Mouse (Mus musculus) heart, adult 2 months (tissue): Measurements from ENCODE around the gene Efhb. TPM values are rescaled to one million over a fixed set of nuclear protein-coding genes. Genes with fewer than 3 reads are reported as not detected.

ENCODE experiments used
- DNase-seq, 2 experiments: peaks; one replicate each; pipeline ENCODE4 v3.0.0; 2021
- H3K27ac ChIP-seq: fragments of 200-600 bp; 2 replicates; pipeline ENCODE4 v1.8.1; 2022
- H3K27me3 ChIP-seq: fragments of 200-500 bp; 2 replicates; pipeline ENCODE4 v1.6.1; 2012; ENCODE audit warnings: mild to moderate bottlenecking, low read length, inconsistent platforms, mixed read lengths; ENCODE audit not compliant: control insufficient read depth, insufficient read depth
- H3K36me3 ChIP-seq: fragments of 200-500 bp; 2 replicates; pipeline ENCODE4 v1.6.1; 2012; ENCODE audit warnings: low read length, inconsistent platforms; ENCODE audit not compliant: control insufficient read depth, insufficient read depth
- H3K4me1 ChIP-seq: fragments of 200-500 bp; 2 replicates; pipeline ENCODE4 v1.6.1; 2011; ENCODE audit warnings: low read length; ENCODE audit not compliant: control insufficient read depth, insufficient read depth
- H3K4me3 ChIP-seq: fragments of 200-600 bp; 2 replicates; pipeline ENCODE4 v1.8.1; 2022
- H3K79me2 ChIP-seq: fragments of 200-500 bp; replicated peaks from 2 replicates; pipeline ENCODE4 v1.6.1; 2012; ENCODE audit warnings: mild to moderate bottlenecking, inconsistent platforms, low read length, moderate library complexity, mixed read lengths; ENCODE audit not compliant: control insufficient read depth, insufficient read depth
- H3K9ac ChIP-seq: fragments of 200-500 bp; 2 replicates; pipeline ENCODE4 v1.6.1; 2012; ENCODE audit warnings: low read depth, mild to moderate bottlenecking, control low read depth, inconsistent platforms, low read length, mixed read lengths
- CTCF ChIP-seq: fragments of 200-600 bp; IDR thresholded peaks from 2 replicates; pipeline ENCODE4 v1.8.1; 2022; ENCODE audit warnings: antibody characterized with exemption, mild to moderate bottlenecking, moderate library complexity
- EP300 ChIP-seq: fragments of 200-500 bp; IDR thresholded peaks from 2 replicates; pipeline ENCODE4 v1.6.1; 2011; ENCODE audit warnings: low read depth, low read length, control low read depth; ENCODE audit not compliant: insufficient read depth
- POLR2A ChIP-seq: fragments of 200-500 bp; IDR thresholded peaks from 2 replicates; pipeline ENCODE4 v1.6.1; 2011; ENCODE audit warnings: mild to moderate bottlenecking, low read depth, low read length, control low read depth; ENCODE audit not compliant: insufficient read depth
- WGBS: fragments of 180-500 bp; shearing (Covaris S2); methylation state at CpG from one replicate; pipeline ENCODE4 v1.1.7; 2018; 5-methylcytosine and 5-hydroxymethylcytosine counted together
- intact Hi-C: fragments of 180-260 bp; cut with DNase I; formaldehyde crosslinking; loops from one replicate; pipeline ENCODE4 v1.15.1; 2025
- polyA plus RNA-seq: library from polyadenylated mRNA; depleted of rRNA; stranded (reverse); fragments of >200 nt; gene quantifications from 2 replicates; pipeline ENCODE4 v1.2.3, GENCODE M21; 2012
- total RNA-seq, 2 experiments: library from RNA; stranded (reverse); gene quantifications; 2 replicates each; pipeline ENCODE4 v1.2.3; 2021

Gene Efhb
- total and polyA plus RNA-seq, 3 experiments: 0.10 to 0.16 (median 0.10) TPM

- TF ChIP-seq EP300 (no peak), POLR2A (no peak), CTCF (no peak)
- Histone ChIP-seq H3K4me1 (peaks cover 7% of the 10 kb centered on the region), H3K27me3 (no peaks in the 10 kb centered on the region), H3K36me3 (peaks cover 26% of the 10 kb centered on the region), H3K9ac (peak overlapping the region; percentile 43), H3K27ac (peak overlapping the region; percentile 99; the same call in 1 of the 2 replicates), H3K79me2 (no peaks in the 10 kb centered on the region; the same call in none of the 2 replicates), H3K4me3 (peak overlapping the region; percentile 97)
- WGBS: 21% methylated on average over 7 of the region's 7 CpGs
- intact Hi-C loops: no loop called here
- DNase-seq: no peak
These were observed 17.3 kb upstream of the Efhb start for GRCm38 (mm10) chr17:53480433-53480832.

- intact Hi-C loops: loop anchor here (1.0 to 2.0 kb wide), 3 partner anchors 17 to 209 kb away; partner anchors contain the start of genes Efhb and Sgo1
- H3K4me1 ChIP-seq: peaks cover 7% of the 10 kb centered on the region
- H3K4me3 ChIP-seq: peak overlapping the region; percentile 97
- WGBS: under 1% methylated on average over 33 of the region's 33 CpGs
- peak overlapping the region; percentile 99 for H3K27ac ChIP-seq
- peak overlapping the region; percentile 83 for H3K9ac ChIP-seq
- no peaks in the 10 kb centered on the region; the same call in none of the 2 replicates for H3K79me2 ChIP-seq
- H3K27me3 ChIP-seq: no peaks in the 10 kb centered on the region
- peaks cover 23% of the 10 kb centered on the region for H3K36me3 ChIP-seq
- DNase-seq: no peak
- TF ChIP-seq EP300 (no peak), CTCF (peak; percentile 42), POLR2A (no peak)
These were observed 16.5 kb upstream of the Efhb start for GRCm38 (mm10) chr17:53479604-53480041.

- TF ChIP-seq POLR2A (peak; percentile 78), EP300 (peak; percentile 51; the same call in 1 of the 2 replicates), CTCF (peak; percentile 44)
- H3K79me2 ChIP-seq: no peaks in the 10 kb centered on the region; the same call in none of the 2 replicates
- H3K36me3 ChIP-seq: peaks cover 17% of the 10 kb centered on the region
- WGBS: under 1% methylated on average over 82 of the region's 82 CpGs
- peak within 1 kb of the TSS; percentile 97 for H3K4me3 ChIP-seq
- intact Hi-C loops: loop anchor here (1.0 to 2.0 kb wide), 3 partner anchors 16 to 210 kb away; partner anchors contain the start of genes Efhb and Sgo1
- H3K27me3 ChIP-seq: no peaks in the 10 kb centered on the region
- peak; percentile 99 to 100 for DNase-seq
- H3K4me1 ChIP-seq: peaks cover 7% of the 10 kb centered on the region
- peak within 1 kb of the TSS; percentile 99 for H3K27ac ChIP-seq
- peak within 1 kb of the TSS; percentile 92 for H3K9ac ChIP-seq
These were observed 15.9 kb upstream of the Efhb start, which contains the start of gene Rab5a for GRCm38 (mm10) chr17:53478858-53479603. TSS of gene Rab5a (plus strand) at chr17:53479234.

- Histone ChIP-seq H3K27me3 (no peaks in the 10 kb centered on the region), H3K4me3 (peak overlapping the region; percentile 97), H3K9ac (peak overlapping the region; percentile 92), H3K4me1 (peaks cover 7% of the 10 kb centered on the region), H3K79me2 (no peaks in the 10 kb centered on the region; the same call in none of the 2 replicates), H3K27ac (peak overlapping the region; percentile 99), H3K36me3 (peaks cover 15% of the 10 kb centered on the region)
- DNase-seq: no peak
- intact Hi-C loops: loop anchor here (2.0 kb wide), 2 partner anchors 15 to 211 kb away; partner anchors contain the start of genes Efhb and Sgo1
- 7% methylated on average over 15 of the region's 15 CpGs for WGBS
- TF ChIP-seq EP300 (no peak), POLR2A (no peak), CTCF (no peak)
These were observed 15.1 kb upstream of the Efhb start for GRCm38 (mm10) chr17:53478066-53478857.

- no peak for DNase-seq
- Histone ChIP-seq H3K27ac (no peak overlapping the region), H3K27me3 (no peaks in the 10 kb centered on the region), H3K36me3 (no peaks in the 10 kb centered on the region), H3K9ac (no peak overlapping the region), H3K4me1 (no peaks in the 10 kb centered on the region), H3K4me3 (no peak overlapping the region), H3K79me2 (no peaks in the 10 kb centered on the region)
- TF ChIP-seq EP300 (no peak), CTCF (no peak), POLR2A (no peak)
- intact Hi-C loops: no loop called here
These were observed 5.6 kb upstream of the Efhb start for GRCm38 (mm10) chr17:53468697-53469096.
